Mouse (Mus musculus) limb, embryonic 14.5 days (tissue): ENCODE measurements around the gene Cachd1. TPM values are rescaled to one million over a fixed set of nuclear protein-coding genes. Genes with fewer than 3 reads are reported as not detected.

ENCODE experiments used
- ATAC-seq: fragments of 200-750 bp; cut with Nextera tagmentation; 2 replicates; pipeline ENCODE4 v1.8.0; 2017; ENCODE audit warnings: low read depth, moderate number of reproducible peaks, moderate TSS enrichment; ENCODE audit not compliant: low FRiP score
- DNase-seq: peaks from one replicate; pipeline ENCODE4 v3.0.0-alpha.2; 2015; ENCODE audit warnings: low spot score
- H3K27ac ChIP-seq: fragments of 300-500 bp; sonication (generic); replicated peaks from 2 replicates; pipeline ENCODE4 v1.5.1; 2014; ENCODE audit warnings: low read depth, mild to moderate bottlenecking, low read length, moderate library complexity, mixed read lengths
- H3K27me3 ChIP-seq: fragments of 300-500 bp; sonication (generic); 2 replicates; pipeline ENCODE4 v1.6.1; 2014; ENCODE audit warnings: low read length, mixed read lengths; ENCODE audit not compliant: control insufficient read depth, insufficient read depth
- H3K36me3 ChIP-seq: fragments of 300-500 bp; sonication (generic); 2 replicates; pipeline ENCODE4 v1.6.1; 2014; ENCODE audit warnings: mild to moderate bottlenecking, low read length, moderate library complexity, mixed read lengths; ENCODE audit not compliant: control insufficient read depth, insufficient read depth
- H3K4me1 ChIP-seq: fragments of 300-500 bp; sonication (generic); 2 replicates; pipeline ENCODE4 v1.6.1; 2014; ENCODE audit warnings: antibody characterized with exemption, low read length, mixed read lengths; ENCODE audit not compliant: control insufficient read depth, insufficient read depth
- H3K4me2 ChIP-seq: fragments of 300-500 bp; sonication (generic); replicated peaks from 2 replicates; pipeline ENCODE4 v1.6.1; 2014; ENCODE audit warnings: low read depth, mild to moderate bottlenecking, low read length, moderate library complexity; ENCODE audit not compliant: severe bottlenecking
- H3K4me3 ChIP-seq: fragments of 300-500 bp; sonication (generic); replicated peaks from 2 replicates; pipeline ENCODE4 v1.5.1; 2014; ENCODE audit warnings: low read length
- H3K9ac ChIP-seq: fragments of 300-500 bp; sonication (generic); 2 replicates; pipeline ENCODE4 v1.6.1; 2014; ENCODE audit warnings: mild to moderate bottlenecking, low read depth, low read length, moderate library complexity; ENCODE audit not compliant: severe bottlenecking
- H3K9me3 ChIP-seq: fragments of 300-500 bp; sonication (generic); 2 replicates; pipeline ENCODE4 v1.6.1; 2016; ENCODE audit warnings: low read length; ENCODE audit not compliant: control insufficient read depth
- POLR2A ChIP-seq: fragments of 200-500 bp; IDR thresholded peaks from 2 replicates; pipeline ENCODE4 v1.8.0; 2012; ENCODE audit warnings: inconsistent platforms, mild to moderate bottlenecking, moderate library complexity, borderline replicate concordance; ENCODE audit not compliant: insufficient read depth, insufficient read length; ENCODE audit errors: extremely low read depth
- WGBS: fragments of 180-500 bp; shearing (Covaris S2); extraction: QIAGEN DNeasy Blood & Tissue Kit; methylation state at CpG from one replicate; pipeline ENCODE4 v1.1.7; 2014; 5-methylcytosine and 5-hydroxymethylcytosine counted together
- polyA plus RNA-seq, 2 experiments: library from polyadenylated mRNA; depleted of rRNA in 1 of 2; stranded (reverse) in 1 of 2; unstranded in 1 of 2; fragments of >200 nt; fragmentation: Nextera tagmentation in 1 of 2; extraction: Ambion mirVana in 1 of 2; gene quantifications; 2 replicates each; pipeline versions ENCODE4 v1.2.1 to v1.2.3; 2012 to 2014

Gene Cachd1
- polyA plus RNA-seq, 2 experiments: 37.3 to 103 TPM

DNA sequence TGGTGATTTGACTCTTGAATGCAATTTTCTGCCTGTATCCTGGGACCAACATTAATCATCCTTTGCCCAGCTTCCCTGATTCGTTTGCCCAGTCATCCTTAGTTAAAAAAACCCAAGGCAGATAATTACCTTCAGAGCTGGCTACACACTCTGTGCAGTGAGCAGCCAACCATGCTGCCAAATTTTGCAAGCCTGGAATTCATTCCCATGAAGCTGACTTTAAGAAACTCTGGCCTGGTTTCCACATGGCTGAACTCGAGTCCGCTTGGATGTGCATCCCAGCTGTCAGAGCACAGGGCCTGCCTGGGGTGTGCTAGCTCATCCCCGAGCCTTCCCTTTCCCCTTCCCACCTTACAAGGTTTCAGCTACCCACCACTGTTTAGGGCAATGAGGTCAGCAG lies 214.5 kb downstream of the Cachd1 start:
- WGBS: 60% methylated on average over 4 of the region's 4 CpGs
- H3K9me3 ChIP-seq: no peaks in the 10 kb centered on the region
- H3K27ac ChIP-seq: no peak overlapping the region
- TF ChIP-seq POLR2A: no peak
- no peaks in the 10 kb centered on the region; the same call in 1 of the 2 replicates for H3K4me1 ChIP-seq
- DNase-seq (peak; percentile 43), ATAC-seq (no peak)
- H3K9ac ChIP-seq: no peak overlapping the region
- H3K36me3 ChIP-seq: peaks cover 87% of the 10 kb centered on the region
- H3K4me3 ChIP-seq: no peak overlapping the region
- no peaks in the 10 kb centered on the region for H3K27me3 ChIP-seq
- H3K4me2 ChIP-seq: no peak overlapping the region

DNA sequence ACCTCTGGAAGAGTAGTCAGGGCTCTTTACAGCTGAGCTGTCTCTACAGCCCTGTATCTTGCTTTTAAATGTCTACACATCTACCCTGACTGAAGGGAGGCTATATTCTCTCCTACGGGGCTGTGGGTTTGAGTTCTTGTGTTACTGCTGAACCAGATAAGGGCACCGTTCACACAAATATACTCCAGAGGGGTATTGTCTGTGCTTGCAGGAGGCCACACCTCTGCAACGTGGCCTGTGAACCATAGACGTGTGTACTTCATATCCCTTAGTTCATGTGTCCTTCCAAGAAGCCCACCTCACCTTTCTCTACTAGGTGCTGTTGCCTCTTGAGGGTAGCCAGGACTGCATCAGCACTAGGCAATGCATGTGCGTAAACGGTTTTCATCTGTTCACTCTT lies 215.6 kb downstream of the Cachd1 start:
- Histone ChIP-seq H3K9me3 (no peaks in the 10 kb centered on the region), H3K27ac (no peak overlapping the region), H3K4me2 (no peak overlapping the region), H3K36me3 (peaks cover 90% of the 10 kb centered on the region), H3K4me1 (no peaks in the 10 kb centered on the region; the same call in 1 of the 2 replicates), H3K4me3 (no peak overlapping the region), H3K9ac (no peak overlapping the region), H3K27me3 (no peaks in the 10 kb centered on the region)
- no peak for ATAC-seq
- no peak for DNase-seq
- 86% methylated on average over 6 of the region's 6 CpGs for WGBS
- no peak for TF ChIP-seq POLR2A

DNA sequence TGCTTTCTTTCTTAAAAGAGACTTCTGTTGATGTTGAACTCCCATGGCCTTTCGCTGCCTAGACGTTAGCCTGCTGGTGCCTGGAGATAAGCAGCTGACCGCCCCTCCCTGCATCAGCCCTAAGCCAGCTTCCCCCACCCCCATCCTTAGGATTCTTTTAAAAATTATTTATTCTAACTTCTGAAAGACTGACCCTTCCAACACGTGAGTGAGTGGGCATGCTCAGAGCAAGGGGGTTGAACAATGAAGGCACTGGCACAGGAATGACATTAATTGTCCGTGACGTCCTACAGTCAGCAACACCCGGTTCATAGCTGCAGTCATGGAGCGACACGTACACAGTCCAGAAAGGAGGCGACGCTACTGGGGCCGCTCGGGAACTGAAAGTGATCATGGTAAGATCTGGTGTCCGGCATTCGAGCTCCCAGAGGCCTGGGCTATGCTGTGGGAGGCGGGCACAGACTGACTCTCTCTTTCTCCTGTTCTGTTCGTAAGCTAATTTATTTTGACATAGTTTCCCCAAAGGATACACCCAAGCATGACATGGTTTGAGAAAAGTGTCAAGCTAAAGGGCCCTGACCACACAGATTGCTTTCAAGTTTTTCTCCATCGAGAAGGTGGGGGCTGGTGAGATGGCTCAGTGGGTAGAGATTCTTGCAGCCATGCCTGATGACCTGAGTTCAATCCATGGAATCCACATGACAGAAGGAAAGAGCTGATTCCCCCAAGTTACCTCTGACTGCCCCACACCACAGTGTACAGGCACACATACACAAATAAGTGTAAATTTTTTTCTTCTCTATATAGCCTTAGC lies 218.2 kb downstream of the Cachd1 start:
- Histone ChIP-seq H3K4me3 (no peak overlapping the region), H3K4me1 (no peaks in the 10 kb centered on the region; the same call in 1 of the 2 replicates), H3K9ac (no peak overlapping the region), H3K36me3 (peaks cover 87% of the 10 kb centered on the region), H3K4me2 (no peak overlapping the region), H3K27me3 (no peaks in the 10 kb centered on the region), H3K9me3 (no peaks in the 10 kb centered on the region), H3K27ac (no peak overlapping the region)
- DNase-seq: no peak
- no peak for TF ChIP-seq POLR2A
- 78% methylated on average over 18 of the region's 18 CpGs for WGBS
- no peak for ATAC-seq

DNA sequence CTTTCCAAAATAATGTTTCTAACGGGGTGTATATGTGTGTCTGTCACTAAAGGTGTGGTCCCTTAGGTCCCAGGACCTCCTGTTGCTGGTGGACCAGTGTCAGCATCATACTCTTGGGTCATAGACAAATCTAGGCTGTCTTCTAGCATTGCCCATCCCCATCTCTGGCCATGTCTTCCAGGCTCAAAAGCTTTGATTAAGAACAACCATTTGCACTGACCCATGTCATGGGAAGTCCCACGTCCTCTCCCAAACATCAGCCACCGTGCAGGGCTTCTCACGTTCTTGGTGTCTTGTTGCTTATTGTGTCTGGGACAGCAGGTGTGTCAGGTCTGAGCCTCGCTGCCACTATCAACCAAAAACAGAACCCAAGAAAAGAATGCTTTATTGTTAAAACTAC lies 219.1 kb downstream of the Cachd1 start:
- peaks cover 84% of the 10 kb centered on the region for H3K36me3 ChIP-seq
- WGBS: 88% methylated on average over 5 of the region's 5 CpGs
- no peak for DNase-seq

DNA sequence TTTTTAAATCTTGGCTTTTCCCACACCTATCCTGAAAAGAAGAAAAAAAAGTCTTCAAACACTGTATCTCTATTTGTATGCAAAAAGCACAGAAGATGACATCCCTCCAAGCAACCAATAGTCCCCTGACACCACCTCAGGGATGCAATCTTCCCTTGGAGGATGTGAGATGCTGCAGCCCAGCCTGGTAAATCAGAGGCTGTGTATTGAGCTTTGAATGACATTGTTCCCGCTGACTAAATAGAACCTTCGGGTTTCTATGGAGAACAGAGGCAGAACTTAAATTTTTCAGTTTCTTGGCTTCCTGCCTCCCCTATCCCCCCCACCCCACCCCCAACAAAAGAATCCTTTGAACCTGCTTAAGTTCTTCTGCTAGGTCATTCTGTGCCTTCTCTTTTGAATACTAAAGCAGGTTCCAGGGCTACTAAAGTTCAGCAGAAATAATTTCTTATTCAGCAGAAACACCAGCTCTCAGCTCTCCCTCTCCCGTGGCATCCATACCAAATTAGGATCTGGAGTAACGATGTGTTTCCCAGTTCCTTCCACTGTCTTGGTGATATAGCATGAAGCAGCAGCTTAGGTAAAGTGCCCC lies 219.7 kb downstream of the Cachd1 start:
- no peak overlapping the region for H3K4me3 ChIP-seq
- no peaks in the 10 kb centered on the region for H3K9me3 ChIP-seq
- peaks cover 80% of the 10 kb centered on the region for H3K36me3 ChIP-seq
- TF ChIP-seq POLR2A: no peak
- no peaks in the 10 kb centered on the region for H3K4me1 ChIP-seq
- DNase-seq (no peak), ATAC-seq (no peak)
- no peak overlapping the region for H3K9ac ChIP-seq
- no peak overlapping the region for H3K4me2 ChIP-seq
- WGBS: 91% methylated on average over 4 of the region's 4 CpGs
- no peak overlapping the region for H3K27ac ChIP-seq
- H3K27me3 ChIP-seq: no peaks in the 10 kb centered on the region

More for the DNA sequence above, 219.1 kb downstream of the Cachd1 start:
- Histone ChIP-seq H3K4me1 (no peaks in the 10 kb centered on the region; the same call in 1 of the 2 replicates), H3K4me3 (no peak overlapping the region), H3K27me3 (no peaks in the 10 kb centered on the region), H3K9ac (no peak overlapping the region), H3K4me2 (no peak overlapping the region), H3K27ac (no peak overlapping the region), H3K9me3 (no peaks in the 10 kb centered on the region)
- ATAC-seq: no peak
- no peak for TF ChIP-seq POLR2A
